Mouse (Mus musculus) thymus, adult 2 months (tissue): Measurements from ENCODE around the gene Eid2b. TPM values are rescaled to one million over a fixed set of nuclear protein-coding genes. Genes with fewer than 3 reads are reported as not detected.

Experiments
- DNase-seq: peaks from one replicate; pipeline ENCODE4 v3.0.0; 2021
- H3K27ac ChIP-seq: fragments of 200-500 bp; 2 replicates; pipeline ENCODE4 v1.5.1; 2012; ENCODE audit warnings: low read length, control low read depth; ENCODE audit not compliant: control insufficient read depth, insufficient read depth
- H3K27me3 ChIP-seq: fragments of 200-500 bp; 2 replicates; pipeline ENCODE4 v1.6.1; 2012; ENCODE audit warnings: mild to moderate bottlenecking, low read length, moderate library complexity, mixed read lengths; ENCODE audit not compliant: control insufficient read depth, insufficient read depth
- H3K36me3 ChIP-seq: fragments of 200-500 bp; 2 replicates; pipeline ENCODE4 v1.6.1; 2012; ENCODE audit warnings: mild to moderate bottlenecking, low read length, moderate library complexity; ENCODE audit not compliant: control insufficient read depth, insufficient read depth
- H3K4me1 ChIP-seq: fragments of 200-500 bp; replicated peaks from 2 replicates; pipeline ENCODE4 v1.6.1; 2012; ENCODE audit warnings: low read length; ENCODE audit not compliant: control insufficient read depth, insufficient read depth
- H3K4me3 ChIP-seq: fragments of 200-500 bp; 2 replicates; pipeline ENCODE4 v1.5.1; 2012; ENCODE audit warnings: mild to moderate bottlenecking, low read length, control low read depth, moderate library complexity; ENCODE audit not compliant: control insufficient read depth, insufficient read depth
- CTCF ChIP-seq: fragments of 200-500 bp; IDR thresholded peaks from 2 replicates; pipeline ENCODE4 v1.5.1; 2012; ENCODE audit warnings: mild to moderate bottlenecking, control low read depth, low read length, moderate library complexity, borderline replicate concordance; ENCODE audit not compliant: control insufficient read depth, poor library complexity, insufficient read depth; ENCODE audit errors: extremely low read depth
- POLR2A ChIP-seq: fragments of 200-500 bp; IDR thresholded peaks from 2 replicates; pipeline ENCODE4 v1.6.1; 2012; ENCODE audit warnings: mild to moderate bottlenecking, low read length, control low read depth, moderate library complexity; ENCODE audit not compliant: control insufficient read depth, poor library complexity, insufficient read depth; ENCODE audit errors: extremely low read depth
- WGBS: fragments of 180-500 bp; shearing (Covaris S2); methylation state at CpG from one replicate; pipeline ENCODE4 v1.1.7; 2018; 5-methylcytosine and 5-hydroxymethylcytosine counted together
- polyA plus RNA-seq: library from polyadenylated mRNA; depleted of rRNA; stranded (reverse); fragments of >200 nt; gene quantifications from 2 replicates; pipeline ENCODE4 v1.2.3, GENCODE M21; 2012

Gene Eid2b
- polyA plus RNA-seq, 1 experiment: 8.7 TPM

GRCm38 (mm10) chr7:28263786-28264185 is 13.8 kb upstream of the Eid2b start:
- H3K4me1 ChIP-seq: peaks cover 4% of the 10 kb centered on the region; the same call in 1 of the 2 replicates
- TF ChIP-seq CTCF (no peak), POLR2A (no peak)
- no peak overlapping the region for H3K27ac ChIP-seq
- no peak overlapping the region for H3K4me3 ChIP-seq
- DNase-seq: peak; percentile 66
- 4% methylated on average over 15 of the region's 15 CpGs for WGBS
- H3K36me3 ChIP-seq: no peaks in the 10 kb centered on the region
- H3K27me3 ChIP-seq: no peaks in the 10 kb centered on the region

- no peak overlapping the region for H3K27ac ChIP-seq
- no peak overlapping the region for H3K4me3 ChIP-seq
- H3K36me3 ChIP-seq: no peaks in the 10 kb centered on the region
- TF ChIP-seq POLR2A (no peak), CTCF (no peak)
- no peaks in the 10 kb centered on the region for H3K27me3 ChIP-seq
- H3K4me1 ChIP-seq: peaks cover 4% of the 10 kb centered on the region; the same call in 1 of the 2 replicates
- WGBS: 92% methylated on average over 13 of the region's 13 CpGs
- DNase-seq: no peak
Observed at GRCm38 (mm10) chr7:28265391-28265790, 12.1 kb upstream of the Eid2b start.

- peaks cover 4% of the 10 kb centered on the region; the same call in 1 of the 2 replicates for H3K4me1 ChIP-seq
- H3K27me3 ChIP-seq: no peaks in the 10 kb centered on the region
- H3K36me3 ChIP-seq: no peaks in the 10 kb centered on the region
- TF ChIP-seq POLR2A (no peak), CTCF (no peak)
- H3K4me3 ChIP-seq: peak within 1 kb of the TSS; percentile 46
- peak; percentile 69 for DNase-seq
- WGBS: 9% methylated on average over 57 of the region's 57 CpGs
- no peak within 1 kb of the TSS for H3K27ac ChIP-seq
Observed at GRCm38 (mm10) chr7:28267129-28268041, 10.2 kb upstream of the Eid2b start, which contains the start of gene Eid2. Gene Eid2 (plus strand): TSS chr7:28267881.

GRCm38 (mm10) chr7:28268042-28268531 is 9.5 kb upstream of the Eid2b start:
- Histone ChIP-seq H3K27ac (no peak overlapping the region), H3K36me3 (no peaks in the 10 kb centered on the region), H3K4me1 (peaks cover 4% of the 10 kb centered on the region; the same call in 1 of the 2 replicates), H3K4me3 (peak overlapping the region; percentile 46), H3K27me3 (no peaks in the 10 kb centered on the region)
- TF ChIP-seq POLR2A: no peak
- TF ChIP-seq CTCF: no peak
- WGBS: 5% methylated on average over 62 of the region's 62 CpGs
- peak; percentile 29 for DNase-seq

GRCm38 (mm10) chr7:28268576-28268975 is 9.0 kb upstream of the Eid2b start:
- H3K27me3 ChIP-seq: no peaks in the 10 kb centered on the region
- no peaks in the 10 kb centered on the region for H3K36me3 ChIP-seq
- H3K4me3 ChIP-seq: peak overlapping the region; percentile 30
- H3K27ac ChIP-seq: no peak overlapping the region
- DNase-seq: no peak
- H3K4me1 ChIP-seq: peaks cover 4% of the 10 kb centered on the region; the same call in 1 of the 2 replicates
- WGBS: 55% methylated on average over 16 of the region's 16 CpGs
- TF ChIP-seq POLR2A (no peak), CTCF (no peak)

- Histone ChIP-seq H3K4me3 (no peak overlapping the region), H3K27me3 (no peaks in the 10 kb centered on the region), H3K36me3 (no peaks in the 10 kb centered on the region), H3K4me1 (peaks cover 4% of the 10 kb centered on the region; the same call in 1 of the 2 replicates), H3K27ac (no peak overlapping the region)
- TF ChIP-seq CTCF: no peak
- no peak for TF ChIP-seq POLR2A
- no peak for DNase-seq
- 97% methylated on average over 12 of the region's 12 CpGs for WGBS
Observed at GRCm38 (mm10) chr7:28269355-28269754, 8.2 kb upstream of the Eid2b start.

GRCm38 (mm10) chr7:28271761-28272160 is 5.8 kb upstream of the Eid2b start:
- TF ChIP-seq CTCF (no peak), POLR2A (no peak)
- Histone ChIP-seq H3K4me1 (peaks cover 4% of the 10 kb centered on the region; the same call in 1 of the 2 replicates), H3K27me3 (no peaks in the 10 kb centered on the region), H3K27ac (no peak overlapping the region), H3K36me3 (no peaks in the 10 kb centered on the region), H3K4me3 (no peak overlapping the region)
- DNase-seq: no peak
- WGBS: 77% methylated on average over 3 of the region's 3 CpGs
